Mouse (Mus musculus) C2C12 (cell line): ENCODE measurements around the gene Uvrag. TPM values are rescaled to one million over a fixed set of nuclear protein-coding genes. Genes with fewer than 3 reads are reported as not detected.
"Not testable (repeated sequence)": the region's sequence is repeated elsewhere in the genome, so short reads cannot be mapped to it uniquely, and the experiment has no call there.

Experiments used
- H3K27me3 ChIP-seq: one replicate; pipeline ENCODE4 v1.6.1; 2011; ENCODE audit not compliant: control insufficient read depth, insufficient read depth, insufficient read length
- H3K36me3 ChIP-seq: one replicate; pipeline ENCODE4 v1.6.1; 2011; ENCODE audit not compliant: control insufficient read depth, insufficient read depth
- H3K4me3 ChIP-seq: one replicate; pipeline ENCODE4 v1.5.1; 2011; ENCODE audit warnings: mild to moderate bottlenecking, control low read depth; ENCODE audit not compliant: poor library complexity, insufficient read depth, severe bottlenecking
- H3K79me2 ChIP-seq: one replicate; pipeline ENCODE4 v1.6.1; 2011; ENCODE audit not compliant: control insufficient read depth, insufficient read depth
- H3K79me3 ChIP-seq: one replicate; pipeline ENCODE4 v1.6.1; 2011; ENCODE audit warnings: low read depth, control low read depth
- H3ac ChIP-seq: one replicate; pipeline ENCODE3; 2011; ENCODE audit warnings: low read depth; ENCODE audit not compliant: control insufficient read depth, insufficient read length
- CEBPB ChIP-seq: IDR thresholded peaks from one replicate; pipeline ENCODE4 v1.6.1; 2011; ENCODE audit warnings: low read depth, mild to moderate bottlenecking, control low read depth, moderate library complexity
- CTCF ChIP-seq: IDR thresholded peaks from one replicate; pipeline ENCODE4 v1.5.1; 2011; ENCODE audit not compliant: control insufficient read depth, insufficient read depth, insufficient read length
- FOSL1 ChIP-seq: IDR thresholded peaks from one replicate; pipeline ENCODE4 v1.8.0; 2011; ENCODE audit warnings: mild to moderate bottlenecking, low read length; ENCODE audit not compliant: poor library complexity, insufficient read depth, severe bottlenecking
- MAX ChIP-seq: IDR thresholded peaks from one replicate; pipeline ENCODE4 v1.6.1; 2011; ENCODE audit warnings: mild to moderate bottlenecking, control low read depth
- MYOD1 ChIP-seq: IDR thresholded peaks from one replicate; pipeline ENCODE4 v1.6.1; 2011; ENCODE audit warnings: low read depth; ENCODE audit not compliant: control insufficient read depth, insufficient read length
- MYOG ChIP-seq: IDR thresholded peaks from one replicate; pipeline ENCODE4 v1.6.1; 2011; ENCODE audit not compliant: control insufficient read depth, insufficient read length; ENCODE audit errors: extremely low read depth
- USF1 ChIP-seq: IDR thresholded peaks from one replicate; pipeline ENCODE4 v1.6.1; 2011; ENCODE audit warnings: low read depth, mild to moderate bottlenecking, control low read depth, moderate library complexity
- polyA plus RNA-seq: library from polyadenylated mRNA; unstranded; fragments of >200 nt; fragmentation: generic; extraction: Trizol; gene quantifications from one replicate; pipeline ENCODE4 v1.2.1, GENCODE M21; 2012; ENCODE audit warnings: missing spikeins

Gene Uvrag
- polyA plus RNA-seq, 1 experiment, result 9.0 TPM

DNA sequence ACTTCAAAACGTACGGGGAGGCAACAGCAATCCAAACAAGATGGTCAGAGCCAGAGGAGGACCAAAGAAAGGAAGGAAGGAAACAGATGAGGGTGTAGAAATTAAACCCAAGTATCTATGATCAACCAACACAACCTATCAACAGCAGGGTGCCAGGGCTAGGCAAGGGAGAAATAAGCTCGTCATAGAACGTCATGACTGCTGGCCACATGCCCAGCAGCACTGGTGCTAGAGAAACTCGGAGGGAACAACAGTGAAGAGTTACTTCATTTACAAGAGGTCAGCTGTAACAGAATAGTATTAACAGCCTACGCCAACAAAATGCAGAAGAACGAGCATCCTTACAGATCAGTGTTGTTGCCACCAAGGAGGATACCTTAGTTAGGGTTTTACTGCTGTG is 73.2 kb downstream of the Uvrag start:
- Histone ChIP-seq H3K4me3 (no peak overlapping the region), H3K27me3 (no peaks in the 10 kb centered on the region), H3ac (no peak overlapping the region), H3K79me3 (no peaks in the 10 kb centered on the region), H3K36me3 (no peaks in the 10 kb centered on the region), H3K79me2 (no peaks in the 10 kb centered on the region)
- no peak for TF ChIP-seq MAX
- TF ChIP-seq CTCF, result no peak
- TF ChIP-seq USF1, result no peak
- no peak for TF ChIP-seq MYOD1
- no peak for TF ChIP-seq CEBPB
- TF ChIP-seq MYOG, result no peak

DNA sequence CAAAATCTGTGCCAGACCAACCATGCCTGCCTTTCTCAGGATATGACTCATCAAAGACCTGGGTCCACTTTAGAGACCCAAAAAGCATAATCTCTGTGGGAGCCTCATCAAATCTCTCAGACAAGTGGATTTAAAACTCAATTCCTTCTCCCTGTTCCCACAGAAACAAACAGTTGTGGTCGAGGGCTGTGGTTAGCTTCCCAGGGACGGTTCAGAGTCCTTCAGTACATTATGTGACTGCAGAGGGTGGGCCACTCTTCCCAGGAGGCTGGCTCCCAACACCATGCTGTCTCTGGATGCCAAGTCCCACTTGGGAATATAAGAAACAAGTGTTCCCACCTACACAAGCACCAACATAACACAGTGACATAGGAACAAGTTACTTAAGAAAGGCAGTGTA is 75.0 kb downstream of the Uvrag start:
- H3K36me3 ChIP-seq, result no peaks in the 10 kb centered on the region
- H3K79me2 ChIP-seq, result no peaks in the 10 kb centered on the region
- no peak for TF ChIP-seq MYOD1
- no peak for TF ChIP-seq MYOG
- no peak for TF ChIP-seq MAX
- TF ChIP-seq USF1, result no peak
- TF ChIP-seq CEBPB, result no peak
- TF ChIP-seq CTCF, result no peak
- no peak for TF ChIP-seq FOSL1
- no peak overlapping the region for H3K4me3 ChIP-seq
- no peaks in the 10 kb centered on the region for H3K79me3 ChIP-seq
- no peak overlapping the region for H3ac ChIP-seq
- no peaks in the 10 kb centered on the region for H3K27me3 ChIP-seq

GRCm38 (mm10) chr7:99065391-99065831 is 75.5 kb downstream of the Uvrag start:
- no peaks in the 10 kb centered on the region for H3K36me3 ChIP-seq
- TF ChIP-seq MYOD1, result no peak
- no peak for TF ChIP-seq FOSL1
- TF ChIP-seq MYOG, result no peak
- no peak for TF ChIP-seq CEBPB
- no peak for TF ChIP-seq CTCF
- no peak for TF ChIP-seq USF1
- no peak for TF ChIP-seq MAX
- no peak overlapping the region for H3K4me3 ChIP-seq
- no peak overlapping the region for H3ac ChIP-seq
- H3K27me3 ChIP-seq, result no peaks in the 10 kb centered on the region
- no peaks in the 10 kb centered on the region for H3K79me3 ChIP-seq
- H3K79me2 ChIP-seq, result no peaks in the 10 kb centered on the region

- TF ChIP-seq MYOG, result no peak
- no peak for TF ChIP-seq CEBPB
- no peak for TF ChIP-seq CTCF
- no peak for TF ChIP-seq MAX
- no peak for TF ChIP-seq FOSL1
- TF ChIP-seq MYOD1, result no peak
- TF ChIP-seq USF1, result no peak
- Histone ChIP-seq H3ac (no peak overlapping the region), H3K79me3 (no peaks in the 10 kb centered on the region), H3K36me3 (no peaks in the 10 kb centered on the region), H3K79me2 (no peaks in the 10 kb centered on the region), H3K4me3 (no peak overlapping the region), H3K27me3 (no peaks in the 10 kb centered on the region)
Measured at GRCm38 (mm10) chr7:99064795-99065194, 76.1 kb downstream of the Uvrag start.

DNA sequence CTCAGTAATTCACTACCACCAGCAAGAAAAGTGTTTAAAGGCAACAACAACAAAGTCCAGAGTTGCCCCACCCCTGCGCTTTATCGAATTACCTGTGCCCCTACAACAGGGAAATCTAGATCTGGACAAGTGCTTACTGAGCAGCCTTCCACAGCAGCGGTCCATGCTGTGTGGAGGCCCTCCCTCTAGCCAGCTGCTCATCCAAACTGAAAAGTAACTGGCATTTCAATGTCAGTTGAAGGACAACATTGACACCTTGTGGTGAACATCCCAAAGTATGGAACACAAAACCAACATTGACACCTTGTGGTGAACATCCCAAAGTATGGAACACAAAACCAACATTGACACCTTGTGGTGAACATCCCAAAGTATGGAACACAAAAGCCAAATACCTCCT is 78.7 kb downstream of the Uvrag start:
- H3K27me3 ChIP-seq, H3K79me2 ChIP-seq, H3K79me3 ChIP-seq, H3ac ChIP-seq, H3K4me3 ChIP-seq, H3K36me3 ChIP-seq: not testable (repeated sequence)

GRCm38 (mm10) chr7:99061056-99061680 is 79.8 kb downstream of the Uvrag start:
- no peak for TF ChIP-seq MAX
- TF ChIP-seq FOSL1, result no peak
- no peak for TF ChIP-seq CEBPB
- TF ChIP-seq CTCF, result no peak
- H3K36me3 ChIP-seq, result peaks cover 2% of the 10 kb centered on the region
- no peaks in the 10 kb centered on the region for H3K27me3 ChIP-seq
- H3K79me2 ChIP-seq, result no peaks in the 10 kb centered on the region
- no peaks in the 10 kb centered on the region for H3K79me3 ChIP-seq
- no peak overlapping the region for H3ac ChIP-seq
- no peak overlapping the region for H3K4me3 ChIP-seq
